Mouse (Mus musculus) 416B (cell line): ENCODE data around the gene Hspb1.
A peak's percentile ranks its signal among the peaks of the same experiment; 100 is the strongest.

Experiments used
- DNase-seq: peaks from one replicate; pipeline ENCODE4 v3.0.0; 2011; ENCODE audit warnings: low read depth

Hspb1 gene

GRCm38 (mm10) chr5:135887675-135888102 is at the start of gene Hspb1:
Gene Hspb1 (plus strand): TSS chr5:135887919.
- no peak for DNase-seq

- DNase-seq, result no peak
Observed at GRCm38 (mm10) chr5:135841651-135842050, 46.1 kb upstream of the Hspb1 start.

- DNase-seq, result peak; percentile 57
Observed at GRCm38 (mm10) chr5:135843418-135843817, 44.3 kb upstream of the Hspb1 start.

- no peak for DNase-seq
Observed at GRCm38 (mm10) chr5:135845676-135846320, 41.9 kb upstream of the Hspb1 start.

- no peak for DNase-seq
Observed at GRCm38 (mm10) chr5:135847460-135847859, 40.3 kb upstream of the Hspb1 start.

GRCm38 (mm10) chr5:135847881-135848280 is 39.8 kb upstream of the Hspb1 start:
- DNase-seq, result no peak

- DNase-seq, result no peak
Observed at GRCm38 (mm10) chr5:135851024-135851423, 36.7 kb upstream of the Hspb1 start.

GRCm38 (mm10) chr5:135851481-135851880 is 36.2 kb upstream of the Hspb1 start:
- no peak for DNase-seq

- DNase-seq, result no peak
Observed at GRCm38 (mm10) chr5:135852421-135852820, 35.3 kb upstream of the Hspb1 start.

GRCm38 (mm10) chr5:135853731-135854130 is 34.0 kb upstream of the Hspb1 start:
- DNase-seq, result no peak

GRCm38 (mm10) chr5:135855156-135855555 is 32.6 kb upstream of the Hspb1 start:
- DNase-seq, result peak; percentile 65

GRCm38 (mm10) chr5:135866662-135867061 is 21.1 kb upstream of the Hspb1 start:
- DNase-seq, result no peak

- no peak for DNase-seq
Observed at GRCm38 (mm10) chr5:135867637-135868593, 19.8 kb upstream of the Hspb1 start.

GRCm38 (mm10) chr5:135868653-135869052 is 19.1 kb upstream of the Hspb1 start:
- DNase-seq, result no peak

GRCm38 (mm10) chr5:135869661-135870423 is 17.9 kb upstream of the Hspb1 start:
- no peak for DNase-seq

- no peak for DNase-seq
Observed at GRCm38 (mm10) chr5:135870505-135870904, 17.2 kb upstream of the Hspb1 start.

GRCm38 (mm10) chr5:135872996-135873395 is 14.7 kb upstream of the Hspb1 start:
- no peak for DNase-seq

- no peak for DNase-seq
Observed at GRCm38 (mm10) chr5:135873753-135874152, 14.0 kb upstream of the Hspb1 start.

GRCm38 (mm10) chr5:135877180-135877579 is 10.5 kb upstream of the Hspb1 start:
- DNase-seq, result peak; percentile 79

GRCm38 (mm10) chr5:135877831-135878231 is 9.9 kb upstream of the Hspb1 start:
- DNase-seq, result peak; percentile 74

- DNase-seq, result peak; percentile 91
Observed at GRCm38 (mm10) chr5:135879449-135880158, 8.1 kb upstream of the Hspb1 start.

GRCm38 (mm10) chr5:135884641-135885040 is 3.1 kb upstream of the Hspb1 start:
- no peak for DNase-seq
